Comparison of ENCODE assay signal across 9 mouse cellular contexts in the genomic region with DNA sequence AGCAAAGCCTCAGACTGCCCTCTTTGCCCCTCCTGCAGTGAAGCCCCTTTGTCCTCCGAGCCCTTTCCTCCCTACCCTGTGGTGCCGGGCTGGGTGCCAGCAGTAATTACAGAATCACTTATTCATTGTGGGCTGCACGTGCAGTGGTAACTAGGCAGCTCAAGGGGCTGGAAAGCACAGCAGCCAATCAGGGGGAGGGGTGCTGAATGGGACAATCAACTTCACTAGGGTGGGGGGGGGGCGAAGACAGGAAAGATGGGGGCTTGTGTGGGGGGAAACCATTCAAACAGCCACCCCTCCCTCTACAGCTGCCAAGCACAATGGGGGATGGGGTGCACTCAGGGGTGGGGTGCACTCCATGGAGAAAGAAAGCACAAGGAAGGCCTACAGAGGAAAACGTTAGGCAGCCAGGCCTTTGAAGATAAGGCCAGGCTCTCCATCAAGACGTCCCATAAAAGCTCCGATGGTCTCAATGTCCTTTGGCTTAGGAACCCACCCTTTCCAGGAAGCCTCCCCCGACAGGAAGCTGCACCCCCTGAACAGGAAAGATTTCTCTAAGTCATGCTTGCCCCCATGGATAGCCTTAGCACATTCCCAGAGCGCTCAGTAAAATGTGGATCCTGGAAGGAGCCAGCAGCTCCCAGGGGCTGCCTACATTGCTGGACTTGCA. TPM values are rescaled to one million over a fixed set of nuclear protein-coding genes. Genes with fewer than 3 reads are reported as not detected.
DNase-seq lines count a peak whose midpoint lies in the region; ATAC-seq and TF ChIP-seq lines count a peak whose summit lies in the region.
"Had no signal": no experiment of that assay in that cellular context is flagged by ENCODE, and none has a peak within 500 bp of the region (broad histone marks: within the 10 kb centered on the region; RNA-seq: fewer than 3 reads in every experiment).

No protein-coding gene starts in this region.

- peak; percentile 97 for TF ChIP-seq EP300 in lung, postnatal 0 days (IDR thresholded peaks at IDR 0.05)

- TF ChIP-seq CTCF in lung, postnatal 0 days (IDR thresholded peaks at IDR 0.05), result no peak

- no peaks in the 10 kb centered on the region for H3K9me3 ChIP-seq in embryonic facial prominence, embryonic 11.5 days (replicated peaks; ENCODE audit: control insufficient read depth, low read length)
- no peaks in the 10 kb centered on the region for H3K9me3 ChIP-seq in hindbrain, embryonic 10.5 days
- no peaks in the 10 kb centered on the region for H3K9me3 ChIP-seq in lung, postnatal 0 days (ENCODE audit: low read length)

- 19% methylated on average over 9 of the region's 9 CpGs for WGBS in embryonic facial prominence, embryonic 11.5 days
- 18% methylated on average over 9 of the region's 9 CpGs for WGBS in hindbrain, embryonic 10.5 days
- whole genome bisulfite sequencing in lung, postnatal 0 days, result 11% methylated on average over 8 of the region's 9 CpGs

- no peak overlapping the region for H3K4me3 ChIP-seq in embryonic facial prominence, embryonic 11.5 days (ENCODE audit: low read depth, low read length)
- no peak overlapping the region for H3K4me3 ChIP-seq in hindbrain, embryonic 10.5 days
- no peak overlapping the region for H3K4me3 ChIP-seq in lung, postnatal 0 days (ENCODE audit: low read depth, low read length)
- H3K4me3 ChIP-seq: erythroblast, embryonic 14.5 days had no signal

- no peaks in the 10 kb centered on the region for H3K27me3 ChIP-seq in embryonic facial prominence, embryonic 11.5 days (ENCODE audit: control insufficient read depth, insufficient read depth, low read length)
- no peaks in the 10 kb centered on the region for H3K27me3 ChIP-seq in hindbrain, embryonic 10.5 days (ENCODE audit: insufficient read depth, poor library complexity, severe bottlenecking)
- H3K27me3 ChIP-seq in lung, postnatal 0 days (replicated peaks; ENCODE audit: insufficient read depth, low read length), result no peaks in the 10 kb centered on the region

- H3K9ac ChIP-seq in embryonic facial prominence, embryonic 11.5 days (replicated peaks; ENCODE audit: low read length), result no peak overlapping the region
- H3K9ac ChIP-seq in lung, postnatal 0 days (replicated peaks; ENCODE audit: low read depth), result no peak overlapping the region

- H3K36me3 ChIP-seq in embryonic facial prominence, embryonic 11.5 days (replicated peaks; ENCODE audit: control insufficient read depth, insufficient read depth, low read depth, low read length), result no peaks in the 10 kb centered on the region
- H3K36me3 ChIP-seq in hindbrain, embryonic 10.5 days, result no peaks in the 10 kb centered on the region
- no peaks in the 10 kb centered on the region for H3K36me3 ChIP-seq in lung, postnatal 0 days (ENCODE audit: insufficient read depth, low read length)

- H3K4me1 ChIP-seq in embryonic facial prominence, embryonic 11.5 days (ENCODE audit: control insufficient read depth, insufficient read depth, low read length), result no peaks in the 10 kb centered on the region
- peaks cover 24% of the 10 kb centered on the region for H3K4me1 ChIP-seq in hindbrain, embryonic 10.5 days (replicated peaks)
- H3K4me1 ChIP-seq in lung, postnatal 0 days (ENCODE audit: insufficient read depth, low read depth, low read length), result peaks cover 3% of the 10 kb centered on the region; the same call in 1 of the 2 replicates

- H3K4me2 ChIP-seq in embryonic facial prominence, embryonic 11.5 days (ENCODE audit: low read depth, low read length), result no peak overlapping the region
- H3K4me2 ChIP-seq in lung, postnatal 0 days (replicated peaks; ENCODE audit: low read depth, low read length), result no peak overlapping the region

- peak; percentile 16 for DNase-seq in cerebellum, adult 9-11 months
- no peak for DNase-seq in cerebellum, adult 9-10 months
- peak; percentile 55 for DNase-seq in embryonic facial prominence, embryonic 11.5 days (ENCODE audit: low spot score)
- DNase-seq in hindbrain, embryonic 10.5 days (ENCODE audit: low spot score), result peak; percentile 54
- peak; percentile 79 to 88 for DNase-seq in layer of hippocampus, postnatal 14 days (ENCODE audit: low spot score in 2 of 2)
- DNase-seq in lung, postnatal 0 days (ENCODE audit: low spot score), result peak; percentile 84
- DNase-seq in right cerebral cortex, postnatal 14 days, result peak; percentile 87
- DNase-seq in ovary, postnatal 10 days (ENCODE audit: low spot score), result no peak

- peak; percentile 90 for ATAC-seq in embryonic facial prominence, embryonic 11.5 days (replicated peaks; ENCODE audit: insufficient number of reproducible peaks, low FRiP score, low TSS enrichment, low read depth)
- ATAC-seq in lung, postnatal 0 days, result peak; percentile 88

- H3K27ac ChIP-seq in embryonic facial prominence, embryonic 11.5 days (replicated peaks; ENCODE audit: low read depth, low read length), result no peak overlapping the region
- H3K27ac ChIP-seq in hindbrain, embryonic 10.5 days, result peak overlapping the region; percentile 86
- H3K27ac ChIP-seq in lung, postnatal 0 days (ENCODE audit: low read length), result peak overlapping the region; percentile 78

RNA-seq across cellular contexts. Expression of gene Accsl, which starts 22.8 kb away (rescaled TPM):
- not detected in 2 replicates for polyA plus RNA-seq in embryonic facial prominence, embryonic 11.5 days (2014; fragmentation: Nextera tagmentation; extraction: Ambion mirVana)
- not detected in 2 replicates for polyA plus RNA-seq in hindbrain, embryonic 10.5 days (2016; fragmentation: Nextera tagmentation; extraction: Ambion mirVana)
- total RNA-seq in layer of hippocampus, postnatal 14 days (2021), result under 1 TPM; 0.72 to 0.90 TPM
- not detected in 2 replicates for polyA plus RNA-seq in lung, postnatal 0 days (2015; fragmentation: Nextera tagmentation; extraction: Ambion mirVana)
- polyA plus RNA-seq: erythroblast, embryonic 14.5 days had no signal

RNA-seq across cellular contexts. Expression of gene Accs, which starts 42.0 kb away (rescaled TPM):
- polyA plus RNA-seq in embryonic facial prominence, embryonic 11.5 days (2014; fragmentation: Nextera tagmentation; extraction: Ambion mirVana), result 6.7 and 8.5 TPM in 2 replicates
- polyA plus RNA-seq in hindbrain, embryonic 10.5 days (2016; fragmentation: Nextera tagmentation; extraction: Ambion mirVana), result 8.3 and 9.3 TPM in 2 replicates
- 1 to 10 TPM; 4.4 to 4.7 TPM for total RNA-seq in layer of hippocampus, postnatal 14 days (2021)
- 5.7 and 6.0 TPM in 2 replicates for polyA plus RNA-seq in lung, postnatal 0 days (2015; fragmentation: Nextera tagmentation; extraction: Ambion mirVana)
- polyA plus RNA-seq: erythroblast, embryonic 14.5 days had no signal

Comparison
In these comparisons a context has a peak if more than half of its experiments do, and no peak if none do; other contexts are left out.
1. DNase-seq: peak in cerebellum, adult 9-11 months (single experiment), embryonic facial prominence, embryonic 11.5 days (single experiment), hindbrain, embryonic 10.5 days (single experiment), layer of hippocampus, postnatal 14 days (2 of 2), lung, postnatal 0 days (single experiment) and right cerebral cortex, postnatal 14 days (single experiment); none in cerebellum, adult 9-10 months (single experiment) and ovary, postnatal 10 days (single experiment).